Mouse (Mus musculus): ENCODE measurements at regions not wholly inside any gene's neighbourhood (a gene's known extent, or its start where the extent isn't known, plus 50 kb on each side); places are given as distances from the start of the nearest gene placed in this dataset.

- DNase-seq = no peak
Observed at GRCm38 (mm10) chr4:131014301-131015081, 70.3 kb downstream of the Matn1 start.

DNA sequence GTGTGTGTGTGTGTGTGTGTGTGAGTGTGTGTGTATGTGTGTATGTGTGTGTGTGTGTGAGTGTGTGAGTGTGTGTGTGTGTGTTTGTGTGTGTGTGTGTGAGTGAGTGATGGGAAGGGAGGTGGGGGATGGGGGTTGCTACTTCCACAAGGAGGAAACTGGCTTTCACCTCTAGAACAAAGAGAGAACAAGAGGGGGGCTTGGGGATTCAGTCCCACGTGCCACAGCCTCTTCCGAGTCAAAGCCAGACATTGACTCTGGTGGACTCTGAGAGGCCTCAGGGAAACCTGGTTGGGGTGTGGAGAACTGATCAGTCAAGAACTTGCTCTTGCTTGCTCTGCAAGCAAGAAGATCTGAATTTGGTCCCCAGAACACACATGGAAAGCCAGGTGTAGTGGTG, 71.0 kb downstream of the Matn1 start:
- DNase-seq = no peak

DNA sequence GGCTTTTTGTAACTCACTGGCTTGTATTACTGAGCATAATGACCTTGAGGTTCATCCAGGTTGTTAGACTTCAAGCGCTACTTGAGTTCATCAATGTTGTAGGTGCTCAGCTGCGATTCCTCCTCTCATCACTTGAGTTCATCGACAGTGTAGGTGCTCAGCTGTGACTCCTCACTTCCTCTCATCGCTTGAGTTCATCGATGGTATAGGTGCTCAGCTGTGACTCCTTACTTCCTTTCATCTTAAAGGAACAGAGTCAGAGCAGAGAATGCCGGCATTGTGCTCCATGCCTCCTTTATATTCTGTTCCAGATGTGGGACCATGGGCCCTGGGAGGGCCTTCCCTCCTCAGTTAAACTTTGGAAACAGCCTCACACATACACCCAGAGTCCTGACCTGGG, 79.4 kb downstream of the Matn1 start:
- DNase-seq = no peak

GRCm38 (mm10) chr4:131036292-131036691, 92.1 kb downstream of the Matn1 start:
- no peak for DNase-seq

GRCm38 (mm10) chr4:131037179-131037578, 93.0 kb downstream of the Matn1 start:
- no peak for DNase-seq

GRCm38 (mm10) chr4:131039686-131040085, 95.5 kb downstream of the Matn1 start:
- DNase-seq = no peak

- no peak for DNase-seq
Observed at GRCm38 (mm10) chr4:131041210-131041609, 97.0 kb downstream of the Matn1 start.

GRCm38 (mm10) chr4:131046101-131046500, 101.9 kb downstream of the Matn1 start:
- no peak for DNase-seq

- DNase-seq = no peak
Observed at GRCm38 (mm10) chr4:131046969-131047650, 102.9 kb downstream of the Matn1 start.

DNA sequence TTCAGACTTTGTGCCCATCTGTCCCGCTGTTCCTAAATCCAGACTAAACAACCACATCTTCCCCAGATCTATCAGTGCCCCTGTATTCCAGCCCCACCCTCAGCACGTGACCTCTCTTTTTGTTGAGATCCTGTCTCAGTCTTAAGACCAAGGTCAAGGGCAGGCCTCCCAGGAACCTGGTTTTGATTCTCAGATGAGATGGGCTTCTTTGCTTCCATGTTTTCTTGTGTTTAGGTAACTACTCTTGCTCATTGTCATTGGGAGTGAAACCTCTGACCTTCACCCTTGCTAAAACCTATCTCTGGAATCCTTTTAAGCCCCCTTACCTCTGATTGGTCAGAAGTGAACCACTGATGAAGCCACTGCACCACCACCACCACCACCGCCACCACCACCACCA, 112.1 kb downstream of the Matn1 start:
- no peak for DNase-seq

DNA sequence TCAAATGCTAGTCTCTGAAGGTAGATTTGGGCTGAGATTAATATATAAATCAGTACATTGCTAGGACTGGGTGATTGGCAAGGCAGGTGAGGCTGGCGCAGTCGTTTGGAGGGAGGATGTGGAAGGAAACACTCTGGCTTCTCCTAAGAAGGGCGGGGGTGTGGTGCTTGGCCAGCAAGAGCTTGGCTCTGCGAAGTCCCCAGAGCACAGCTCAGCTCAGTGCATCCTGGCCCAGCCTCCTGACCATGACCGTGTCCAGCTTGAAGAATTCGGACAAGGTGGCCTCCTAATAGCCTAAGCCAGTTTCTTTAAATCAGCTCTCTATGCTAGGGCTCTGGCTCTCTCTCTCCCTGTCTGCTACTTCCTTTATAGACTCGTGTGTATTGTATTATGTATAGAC, 115.4 kb downstream of the Matn1 start:
- no peak for DNase-seq

DNA sequence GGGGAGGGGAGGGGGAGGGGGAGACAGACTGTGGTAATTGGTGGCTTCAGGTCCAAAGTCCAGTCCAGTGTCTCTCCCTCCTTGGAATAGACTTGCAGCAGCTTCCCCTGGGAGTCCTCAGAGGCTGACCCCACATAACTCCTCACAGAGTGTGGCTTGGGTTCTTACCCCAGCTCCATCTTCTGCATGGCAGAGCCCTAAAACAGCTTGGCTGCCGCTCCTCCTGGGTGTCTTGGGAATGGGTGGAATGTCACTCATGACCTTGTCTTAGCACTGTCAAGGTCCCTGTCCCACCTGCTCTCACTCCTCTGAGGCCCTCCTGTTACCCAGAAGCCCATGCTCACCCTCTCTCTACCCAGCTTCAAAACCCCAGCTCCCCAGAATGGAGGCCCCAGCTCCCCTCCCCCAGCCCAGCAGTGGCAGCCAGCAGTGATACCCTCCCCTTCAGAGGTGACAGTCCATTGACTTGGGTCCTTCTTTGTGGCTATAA, 116.1 kb downstream of the Matn1 start:
- no peak for DNase-seq

DNA sequence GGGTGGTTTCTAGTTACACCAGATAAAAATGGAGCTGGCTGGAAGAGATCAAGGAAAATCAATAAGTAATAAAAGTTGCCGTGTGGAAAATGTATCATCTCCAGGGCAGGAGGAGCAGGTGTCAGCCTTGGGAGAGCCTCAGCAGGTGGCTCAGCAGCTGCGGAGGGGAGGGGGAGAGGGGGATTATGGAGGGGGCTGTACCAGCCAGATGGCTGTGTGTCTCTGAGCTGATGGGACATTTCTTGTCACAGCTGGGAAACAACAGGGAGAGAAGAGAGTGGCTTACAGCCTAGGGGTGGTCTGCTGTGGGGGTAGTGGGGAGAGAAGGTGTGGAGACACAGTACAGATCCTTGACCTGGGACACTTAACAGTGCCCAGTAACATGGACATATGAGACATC, 116.5 kb downstream of the Matn1 start:
- DNase-seq = no peak

- DNase-seq = no peak
Observed at GRCm38 (mm10) chr4:131062592-131062991, 118.4 kb downstream of the Matn1 start.

DNA sequence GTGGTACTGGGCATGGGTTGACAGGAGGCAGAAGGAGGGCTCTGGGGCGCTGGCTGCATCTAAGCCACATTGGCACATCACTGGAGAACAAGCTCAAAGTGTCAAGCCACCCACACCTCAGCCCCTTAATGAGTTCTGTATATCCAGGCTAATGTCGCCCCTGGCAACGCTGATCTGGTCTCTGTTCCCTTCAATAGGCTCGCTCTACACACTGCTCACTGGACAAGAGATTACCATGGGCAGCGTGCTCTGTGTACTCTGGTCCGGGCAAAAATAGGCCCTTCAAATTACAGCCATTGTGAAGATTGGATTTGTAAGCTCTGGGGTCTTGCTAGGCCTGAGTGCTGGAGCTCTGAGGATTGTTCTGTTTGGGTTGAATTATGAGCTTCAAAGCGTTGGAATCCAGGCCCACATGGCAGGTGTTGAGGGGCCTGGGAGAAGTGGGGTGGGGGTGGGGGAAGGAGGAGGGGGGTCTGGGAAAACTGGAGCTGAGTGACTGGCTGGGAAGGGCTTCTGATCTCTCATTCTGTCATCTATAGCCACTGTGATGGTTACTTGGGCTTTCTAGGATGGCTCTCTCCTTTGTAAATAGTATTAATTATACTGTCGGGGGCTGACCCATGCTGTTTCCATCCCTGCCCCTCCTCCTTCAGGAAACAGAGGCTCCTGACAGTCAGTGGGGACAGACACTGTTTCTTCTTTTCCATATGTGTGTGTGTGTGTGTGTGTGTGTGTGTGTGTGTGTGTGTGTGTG, 122.2 kb downstream of the Matn1 start:
- no peak for DNase-seq

DNA sequence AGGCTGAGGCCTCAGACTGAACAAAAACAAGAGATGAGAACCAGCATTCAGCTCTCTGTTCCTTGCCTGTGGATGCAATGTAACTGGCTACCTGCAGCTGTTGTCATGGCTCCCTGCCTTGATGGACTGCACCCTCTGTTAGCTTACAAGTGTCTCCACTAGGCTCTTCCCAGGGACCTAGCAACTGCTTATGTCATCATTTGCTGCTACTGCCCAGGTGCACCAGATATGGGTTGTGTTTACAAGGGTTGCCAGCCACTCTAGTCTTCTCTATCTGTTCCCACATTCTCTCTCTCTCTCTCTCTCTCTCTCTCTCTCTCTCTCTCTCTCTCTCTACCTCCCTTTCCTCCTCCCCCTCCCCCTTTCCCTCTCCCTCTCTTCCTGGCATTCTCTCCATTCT, 126.4 kb downstream of the Matn1 start:
- DNase-seq = no peak

DNA sequence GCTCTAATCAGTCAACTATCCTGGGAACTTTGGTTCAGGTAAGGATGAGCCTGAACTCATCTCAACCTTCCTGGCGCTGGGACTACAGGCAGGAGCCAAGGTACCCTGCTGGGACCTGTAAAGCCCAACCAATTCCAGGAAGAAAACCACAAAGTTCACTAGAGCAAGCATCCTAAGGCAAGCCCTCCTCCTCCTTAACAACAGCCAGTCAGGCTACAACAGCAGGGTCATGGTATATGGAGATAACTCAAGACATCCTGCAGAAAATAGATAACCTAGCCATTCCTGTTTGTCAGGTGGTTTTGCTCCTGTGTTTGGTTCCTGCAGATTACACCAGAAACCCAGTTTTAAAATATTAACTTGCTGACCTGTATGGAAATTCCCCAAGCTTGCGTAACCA, 128.4 kb downstream of the Matn1 start:
- no peak for DNase-seq

GRCm38 (mm10) chr4:131073420-131073819, 129.2 kb downstream of the Matn1 start:
- DNase-seq = no peak

DNA sequence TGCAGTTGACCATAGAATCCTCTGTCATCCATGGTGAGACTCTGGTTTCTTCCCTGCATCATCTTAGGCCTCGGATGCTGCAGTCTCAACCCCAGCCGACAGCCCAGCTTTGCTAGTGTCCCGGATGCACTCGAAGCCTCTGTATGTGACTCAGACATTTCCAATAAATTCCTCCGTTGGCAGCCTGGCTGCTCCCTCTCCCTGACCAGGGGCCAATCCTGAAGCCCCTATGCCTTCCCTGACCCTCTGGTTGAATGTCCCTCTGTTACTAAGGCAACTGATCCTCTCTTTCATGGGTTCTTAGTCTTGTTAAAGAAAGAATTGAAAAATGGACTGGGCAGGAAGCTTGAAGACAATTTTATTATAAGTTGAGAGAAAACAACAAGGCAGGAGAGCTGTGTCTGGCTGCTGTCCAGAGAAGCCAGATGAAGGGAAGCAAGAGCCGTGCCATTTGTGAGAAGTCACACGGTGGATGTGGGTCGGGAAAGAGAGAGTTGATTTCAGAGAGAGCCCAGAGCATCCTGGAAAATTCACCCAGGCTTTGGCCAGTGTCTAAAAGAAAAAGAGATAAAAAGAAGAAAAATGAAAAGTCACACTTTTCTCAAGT, 131.2 kb downstream of the Matn1 start:
- no peak for DNase-seq

DNA sequence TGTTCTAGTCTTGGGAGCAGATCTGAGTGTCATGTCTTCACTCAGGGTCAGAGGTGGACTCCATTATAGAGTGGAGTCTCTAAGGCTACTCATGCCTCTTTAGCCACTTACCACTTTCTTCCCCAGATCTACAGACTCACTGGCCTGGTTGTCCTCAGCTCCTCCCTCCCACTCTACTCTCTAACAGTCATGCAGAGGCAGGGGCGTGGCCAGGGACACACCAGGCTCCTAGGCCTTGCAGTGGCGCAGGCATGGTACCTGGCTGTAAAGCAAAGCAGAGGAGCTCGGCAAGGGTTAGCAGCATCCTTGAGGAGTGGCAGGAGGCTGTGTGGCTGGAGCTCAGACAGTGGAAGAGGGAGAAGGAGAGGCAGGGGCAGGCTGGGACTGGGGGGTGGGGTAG, 132.4 kb downstream of the Matn1 start:
- DNase-seq = no peak

DNA sequence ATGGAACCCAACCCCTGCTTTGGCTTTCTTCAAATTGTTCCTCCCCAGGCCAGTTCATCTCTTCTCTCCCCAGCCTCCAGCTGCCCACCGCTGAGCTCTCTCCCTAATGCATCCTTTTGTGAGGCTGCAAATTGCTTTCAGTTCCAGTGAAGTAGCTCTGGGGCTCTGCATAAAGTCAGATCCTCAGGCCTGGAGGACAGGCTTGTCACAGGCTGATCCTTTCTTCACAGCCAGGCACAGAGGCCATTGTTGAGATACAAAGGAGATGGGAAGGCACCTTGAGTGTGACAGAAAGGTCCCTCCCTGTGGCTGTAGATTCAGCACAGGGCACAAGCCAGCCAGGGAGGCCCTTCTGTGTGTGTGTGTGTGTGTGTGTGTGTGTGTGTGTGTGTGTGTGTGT, 135.9 kb downstream of the Matn1 start:
- DNase-seq = no peak

DNA sequence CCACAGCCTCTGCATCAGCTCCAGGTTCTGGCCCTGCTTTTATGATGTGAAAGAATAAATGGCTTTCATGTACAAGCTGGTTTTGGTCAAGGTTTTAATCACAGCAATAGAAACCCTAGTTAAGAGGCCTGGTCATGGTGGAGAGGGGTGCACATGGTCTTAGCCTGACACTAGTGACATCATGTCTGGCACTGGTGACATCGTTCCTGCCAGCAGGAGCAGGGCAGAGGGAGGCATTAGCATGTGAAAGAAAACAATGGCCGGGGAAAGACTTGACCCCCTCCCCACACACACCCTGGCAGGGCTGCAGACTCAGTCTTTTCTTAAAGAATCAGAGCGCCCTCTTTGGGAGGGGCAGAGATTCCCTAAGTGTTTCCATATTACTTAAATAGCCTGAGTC, 139.2 kb downstream of the Matn1 start:
- no peak for DNase-seq

DNA sequence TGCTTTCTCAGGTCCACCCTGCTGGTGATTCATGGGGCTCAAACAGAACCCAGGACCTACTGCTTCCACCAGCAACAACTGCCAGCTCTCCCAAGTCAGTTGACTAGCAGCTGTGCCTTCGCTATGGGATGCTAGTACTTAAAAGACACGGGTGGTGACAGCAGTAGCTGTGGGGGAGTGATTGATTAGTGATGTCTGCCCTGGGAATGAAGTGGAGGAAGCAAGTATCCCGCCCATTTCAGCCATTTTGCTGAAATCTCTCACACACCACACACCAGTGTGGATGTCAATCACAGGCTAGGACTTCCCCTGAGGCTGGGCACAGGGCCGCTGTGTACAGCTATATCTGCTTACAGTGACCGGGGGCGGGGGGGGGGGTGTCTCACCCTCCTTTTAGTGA, 153.2 kb downstream of the Matn1 start:
- DNase-seq = no peak

All from thymus, postnatal 4 days (tissue).